Mouse (Mus musculus): Measurements from ENCODE around the gene Nfe2l2.

The Nfe2l2 gene

DNA sequence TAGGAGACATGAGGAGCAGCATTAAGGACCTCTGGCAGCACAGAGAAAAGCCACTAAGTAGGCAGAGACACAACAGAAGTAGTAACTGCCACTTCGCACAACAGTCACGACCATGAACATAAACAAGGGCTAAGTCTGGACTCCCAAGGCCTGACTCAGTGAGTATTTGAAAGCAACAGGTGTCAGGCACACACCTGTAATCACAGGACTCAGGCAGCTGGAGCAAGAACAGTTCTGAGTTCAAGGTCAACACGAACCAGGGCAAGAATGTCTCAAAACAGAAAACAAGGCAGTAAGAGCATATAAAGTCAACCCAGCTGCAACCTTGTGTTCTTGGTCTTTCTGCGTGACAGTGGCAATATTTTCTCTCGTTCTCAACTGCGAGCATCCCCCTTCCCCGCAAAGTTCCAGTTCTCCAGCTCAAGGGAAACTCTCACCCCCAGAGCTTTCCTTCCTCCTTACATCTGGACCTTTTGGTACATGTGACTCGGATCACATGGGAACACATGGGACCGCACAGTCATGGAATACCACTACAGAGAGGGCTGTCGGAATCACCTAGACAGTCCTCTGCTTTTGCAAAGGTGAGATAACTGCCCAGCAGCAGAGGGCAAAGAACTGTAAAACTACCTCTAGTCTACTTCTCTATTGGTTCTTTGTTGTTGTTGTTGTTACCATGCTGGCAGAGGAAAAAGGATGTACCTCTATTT, 17.2 kb downstream of the Nfe2l2 start:
- peak in 1 of 2 experiments; percentile 11 for DNase-seq (ENCODE audit: low spot score in 2 of 2)

DNA sequence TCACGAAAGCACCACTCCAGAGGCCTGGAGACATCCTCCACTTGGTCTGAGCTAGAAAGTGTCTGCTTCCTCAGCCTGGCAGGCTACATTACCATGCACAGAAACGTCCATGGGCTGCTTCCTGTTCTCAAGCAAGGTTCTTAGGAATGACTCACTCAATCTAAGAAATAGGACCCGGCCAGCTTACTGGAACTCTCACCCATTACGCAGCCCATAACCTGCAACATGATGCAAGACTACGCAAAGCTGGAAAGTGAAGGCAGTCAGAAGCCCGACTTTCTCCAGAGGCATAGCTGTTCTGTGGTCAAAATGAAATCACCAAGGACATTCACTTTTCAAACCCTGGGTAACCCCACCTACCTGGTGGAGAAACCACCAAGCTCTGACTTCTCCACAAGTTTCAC, 19.0 kb downstream of the Nfe2l2 start:
- DNase-seq (ENCODE audit: low spot score in 2 of 2), result peak; percentile 15 to 60

DNA sequence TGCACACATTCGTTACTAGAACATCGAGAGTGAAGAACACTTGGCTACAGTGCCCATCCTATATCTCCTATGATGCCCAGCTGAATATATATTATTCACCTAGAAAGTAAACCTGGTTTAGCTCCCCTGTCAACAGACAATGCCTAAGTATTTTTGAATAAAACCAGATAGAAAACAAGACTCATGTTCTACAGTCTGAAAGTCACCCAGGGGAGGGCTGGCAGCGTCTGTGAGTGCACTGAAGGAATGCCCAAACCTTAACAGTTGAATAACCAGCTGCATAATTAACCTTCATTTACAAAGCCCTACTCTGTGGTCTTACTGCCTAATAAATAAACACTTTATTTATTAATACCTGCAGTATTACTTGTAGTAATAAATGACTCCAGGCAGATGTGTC, 19.9 kb downstream of the Nfe2l2 start:
- peak in 1 of 2 experiments; percentile 8 for DNase-seq (ENCODE audit: low spot score in 2 of 2)

DNA sequence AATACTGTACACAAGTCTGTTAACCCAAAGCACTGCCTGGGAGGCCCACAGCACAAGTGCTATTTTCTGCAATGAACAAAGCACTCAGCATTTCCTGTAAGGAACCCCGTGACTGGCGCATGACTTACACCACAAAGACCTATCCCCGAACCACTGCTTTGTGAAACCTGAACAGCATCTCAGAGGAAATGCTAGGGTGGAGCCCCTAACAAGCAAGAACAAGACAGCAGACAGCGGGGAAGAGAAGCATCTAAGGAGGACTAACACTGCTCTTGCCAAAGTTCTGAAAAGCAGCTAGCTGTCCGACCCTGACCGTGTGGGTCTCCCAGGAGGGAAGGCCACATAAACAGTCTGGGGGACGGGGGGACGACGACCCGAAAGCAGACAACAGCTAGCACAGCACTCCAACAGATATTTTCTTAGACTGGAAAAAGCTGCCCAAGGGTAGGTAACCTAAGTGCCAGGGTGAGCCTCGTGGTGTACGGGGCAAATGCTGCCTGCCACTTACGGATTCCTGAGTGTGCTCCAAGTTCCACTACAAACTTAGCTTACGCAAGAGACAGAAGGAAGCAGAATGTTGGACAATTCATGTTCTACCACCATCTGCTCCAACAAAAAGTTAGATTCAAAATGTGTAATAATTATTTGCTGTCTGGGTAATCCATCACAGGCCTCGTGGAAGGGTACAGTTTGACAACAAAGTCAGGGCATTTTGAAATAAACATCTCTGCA, 21.3 kb downstream of the Nfe2l2 start:
- peak; percentile 69 to 77 for DNase-seq (ENCODE audit: low spot score in 2 of 2)

DNA sequence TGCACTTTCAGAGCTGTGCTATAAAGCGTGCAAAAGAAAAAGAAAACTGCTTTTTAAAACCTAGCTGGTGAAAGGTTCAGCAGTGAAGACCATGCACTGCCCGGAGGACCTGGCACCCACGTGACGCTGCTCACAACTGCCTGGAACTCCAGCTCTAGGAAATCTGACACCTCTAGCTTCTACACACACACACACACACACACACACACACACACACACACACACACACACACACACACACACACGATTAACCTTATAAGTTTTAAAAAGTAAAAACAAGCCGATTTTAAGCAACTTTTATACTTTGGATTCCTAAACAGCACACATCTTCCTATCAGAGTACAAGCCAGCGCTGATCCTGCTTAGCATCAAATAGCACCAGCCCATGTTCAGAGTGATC, 23.0 kb downstream of the Nfe2l2 start:
- DNase-seq (ENCODE audit: low spot score in 2 of 2), result peak; percentile 8 to 59

DNA sequence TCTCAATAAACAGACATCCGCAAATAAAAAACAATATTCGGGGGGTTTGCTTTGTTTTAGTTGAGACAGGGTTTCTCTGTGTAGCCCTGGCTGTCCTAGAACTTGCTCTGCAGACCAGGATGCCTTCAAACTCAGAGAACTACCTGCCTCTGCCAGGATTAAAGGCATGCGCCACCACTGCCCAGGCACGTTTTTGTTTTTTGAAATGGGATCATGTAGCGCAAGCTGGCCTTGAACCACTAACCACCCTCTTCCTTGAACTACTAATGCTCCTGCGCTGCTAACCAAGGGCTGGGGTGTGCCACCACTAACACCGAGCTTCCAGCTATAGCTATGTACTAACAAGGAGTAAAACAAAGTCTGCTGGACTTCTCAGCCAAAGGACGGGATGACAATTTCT, 24.5 kb downstream of the Nfe2l2 start:
- peak in 1 of 2 experiments; percentile 53 for DNase-seq (ENCODE audit: low spot score in 2 of 2)

DNA sequence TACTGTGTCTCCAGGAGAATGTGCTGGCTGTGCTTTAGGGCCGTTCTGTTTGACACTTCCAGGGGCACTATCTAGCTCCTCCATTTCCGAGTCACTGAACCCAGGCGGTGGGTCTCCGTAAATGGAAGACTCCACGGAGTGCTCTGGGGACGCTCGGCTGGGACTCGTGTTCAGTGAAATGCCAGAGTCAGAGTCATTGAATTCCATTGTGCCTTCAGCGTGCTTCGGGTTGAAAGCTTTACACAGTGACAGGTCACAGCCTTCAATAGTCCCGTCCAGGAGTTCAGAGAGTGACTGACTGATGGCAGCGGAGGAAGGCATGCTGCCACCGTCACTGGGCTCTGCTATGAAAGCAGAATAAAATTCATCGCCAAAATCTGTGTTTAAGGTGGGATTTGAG, 27.9 kb downstream of the Nfe2l2 start:
- no peak for DNase-seq (ENCODE audit: low spot score in 2 of 2)

DNA sequence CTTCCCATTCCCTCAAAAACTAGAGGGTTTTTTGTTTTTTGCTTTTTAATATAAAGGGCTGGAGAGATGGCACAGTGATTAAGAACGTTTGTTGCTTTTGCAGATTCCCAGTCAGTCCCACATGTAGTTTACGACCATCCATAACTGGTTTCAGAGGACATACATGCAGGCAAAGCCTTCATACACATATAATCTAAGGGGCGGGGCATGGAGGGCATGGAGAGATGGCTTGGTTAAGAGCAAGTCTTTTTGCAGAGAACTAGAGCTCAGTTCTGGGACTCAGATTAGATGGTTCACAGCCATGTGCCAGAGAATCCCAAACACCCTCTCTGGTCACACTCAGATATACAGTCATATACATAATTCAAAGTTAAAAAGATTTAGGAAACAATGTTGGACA, 31.9 kb downstream of the Nfe2l2 start:
- no peak for DNase-seq (ENCODE audit: low spot score in 2 of 2)

DNA sequence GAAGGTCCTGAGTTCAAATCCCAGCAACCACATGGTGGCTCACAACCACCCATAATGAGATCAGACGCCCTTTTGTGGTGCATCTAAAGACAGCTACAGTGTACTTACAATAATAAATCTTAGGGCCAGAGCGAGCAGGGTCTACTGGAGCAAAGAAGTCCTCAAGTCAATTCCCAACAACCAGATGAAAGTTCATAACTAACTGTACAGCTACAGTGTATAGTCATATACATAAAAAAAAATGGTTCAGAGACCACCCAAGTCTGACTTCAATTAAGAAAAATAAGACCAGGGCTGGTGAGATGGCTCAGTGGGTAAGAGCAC, 33.1 kb downstream of the Nfe2l2 start:
- no peak for DNase-seq (ENCODE audit: low spot score in 2 of 2)

DNA sequence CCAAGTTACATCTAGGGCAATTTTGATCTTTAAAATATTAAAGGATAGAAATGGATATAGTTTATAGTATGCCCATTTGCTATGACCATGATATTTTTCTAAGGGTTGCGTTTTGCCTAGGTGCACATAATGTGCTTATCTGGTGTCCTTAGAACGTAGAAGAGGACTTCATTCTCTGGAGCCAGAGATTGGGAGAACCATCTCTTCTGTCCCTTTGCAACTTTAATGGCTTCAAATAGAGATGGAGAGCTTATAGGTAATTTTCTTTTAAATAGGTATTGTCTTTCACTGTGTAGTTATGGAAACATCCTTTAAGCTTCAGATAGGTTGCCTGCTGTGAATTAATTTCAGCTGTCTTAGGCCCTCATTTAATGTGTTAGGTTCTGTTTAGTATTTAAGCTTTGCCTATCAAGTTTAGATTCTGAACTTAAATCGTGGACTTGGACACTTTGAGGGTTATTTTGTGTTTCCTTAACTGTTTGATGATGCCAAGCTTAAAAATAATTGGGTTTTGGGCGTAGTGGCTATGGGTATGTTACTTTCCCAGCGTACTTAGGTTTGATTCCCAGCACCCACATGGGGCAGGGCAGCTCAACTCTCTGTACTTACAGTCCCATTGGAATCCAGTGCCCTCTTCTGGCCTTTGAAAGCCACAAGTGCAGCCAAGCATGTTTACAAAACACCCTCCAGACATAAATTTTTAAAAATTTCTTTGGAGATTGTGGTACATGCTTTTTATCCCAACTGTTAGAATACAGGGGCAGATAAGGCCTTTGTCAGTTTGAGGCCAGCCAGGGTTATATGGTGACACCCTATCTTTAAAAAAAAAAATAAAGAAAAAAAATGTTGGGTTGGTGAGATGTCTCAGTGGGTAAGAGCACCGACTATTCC, 33.8 kb downstream of the Nfe2l2 start:
- no peak for DNase-seq (ENCODE audit: low spot score in 2 of 2)

DNA sequence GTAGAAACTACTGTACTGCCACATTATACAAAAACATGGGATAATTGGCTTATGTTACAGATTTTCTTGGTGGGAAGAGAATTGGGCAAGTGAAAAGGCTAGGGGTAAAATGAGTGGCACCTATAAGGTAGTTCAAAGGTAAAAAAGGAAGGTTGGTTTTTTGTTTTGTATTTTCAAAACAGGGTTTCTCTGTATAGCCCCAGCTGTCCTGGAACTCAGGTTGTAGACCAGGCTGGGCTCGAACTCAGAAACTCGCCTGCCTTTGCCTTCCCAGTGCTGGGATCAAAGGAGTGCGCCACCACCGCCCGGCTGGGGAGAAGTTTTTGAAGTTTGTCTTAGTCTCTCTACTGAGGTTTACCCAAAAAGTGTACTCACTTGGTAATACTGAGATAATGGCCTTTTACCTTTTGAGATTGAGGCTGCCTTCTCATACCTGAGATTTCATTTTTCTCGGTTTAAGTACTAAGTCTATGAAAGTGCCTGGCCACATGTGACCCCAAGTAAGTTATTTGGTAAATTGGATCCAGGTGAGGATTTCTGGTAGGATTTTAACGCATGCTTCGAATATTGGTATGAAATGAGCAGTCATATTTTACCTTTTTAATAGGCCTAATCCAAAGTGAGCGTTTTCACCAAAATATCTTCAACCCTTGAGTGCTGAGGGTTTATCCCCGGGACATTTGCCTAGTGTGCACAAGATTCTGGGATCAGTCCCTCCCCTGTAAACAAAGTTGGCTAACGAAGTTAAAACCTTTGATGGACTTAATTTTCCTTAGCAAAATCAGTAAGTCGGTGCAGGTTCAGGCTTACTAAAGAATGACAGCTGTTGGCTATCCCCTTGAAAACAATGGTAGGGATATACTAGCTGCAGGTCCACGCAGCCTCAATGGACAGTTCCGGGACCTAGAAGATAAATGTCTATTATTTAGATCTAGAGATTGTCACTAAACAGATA, 34.7 kb downstream of the Nfe2l2 start:
- DNase-seq (ENCODE audit: low spot score in 2 of 2), result peak in 1 of 2 experiments; percentile 70

DNA sequence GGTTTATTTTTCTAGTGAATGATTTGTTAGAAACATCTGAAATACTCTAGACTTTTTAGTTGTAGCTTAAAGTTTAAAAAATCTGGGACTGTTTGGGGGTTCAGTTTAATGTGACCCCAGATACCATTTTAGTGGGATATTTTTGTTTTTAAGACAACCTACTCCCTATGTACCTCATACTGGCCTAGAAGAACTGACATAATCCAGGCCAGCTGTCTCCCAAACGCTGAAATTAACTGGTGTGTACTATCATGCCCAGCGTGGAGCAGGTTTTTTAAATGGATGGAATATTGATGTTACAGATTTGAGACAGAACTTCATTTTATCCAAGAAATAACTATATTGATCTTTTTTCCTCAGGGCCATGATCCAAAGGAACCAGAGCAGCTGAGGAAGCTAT, 43.3 kb downstream of the Nfe2l2 start:
- DNase-seq (ENCODE audit: low spot score in 2 of 2), result no peak

DNA sequence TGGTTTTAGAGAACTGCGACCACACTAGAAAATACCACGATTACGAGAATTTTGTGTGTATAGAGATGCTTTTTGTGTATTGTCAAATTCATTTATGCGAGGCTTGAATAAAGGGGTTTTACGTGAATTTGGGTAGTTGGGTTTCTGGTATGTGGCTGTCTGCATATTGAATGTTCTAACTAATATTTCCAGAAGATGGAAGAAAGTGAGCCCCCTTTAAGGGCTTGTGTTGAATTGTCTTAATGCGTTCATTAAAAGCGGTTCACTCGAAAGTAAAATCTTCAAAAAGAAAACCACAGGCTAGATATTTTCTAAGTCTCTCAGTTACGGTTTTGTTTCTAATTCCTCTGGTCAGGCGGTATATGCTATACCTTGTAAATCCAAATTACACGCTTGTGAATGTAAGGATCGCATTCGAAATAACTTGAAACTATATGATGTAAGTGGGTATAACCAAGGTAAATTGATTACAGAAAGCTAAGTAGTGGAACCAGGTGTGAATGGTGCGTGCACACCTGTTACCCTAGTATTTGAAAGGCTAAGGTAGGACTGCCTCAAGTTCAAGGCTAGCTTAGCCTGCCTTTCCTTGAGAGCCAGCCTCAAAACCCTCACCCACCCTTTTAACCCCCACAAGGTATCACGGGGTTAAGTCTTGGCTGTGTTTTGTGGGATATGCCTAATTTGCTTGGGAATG, 44.0 kb downstream of the Nfe2l2 start:
- no peak for DNase-seq (ENCODE audit: low spot score in 2 of 2)

DNA sequence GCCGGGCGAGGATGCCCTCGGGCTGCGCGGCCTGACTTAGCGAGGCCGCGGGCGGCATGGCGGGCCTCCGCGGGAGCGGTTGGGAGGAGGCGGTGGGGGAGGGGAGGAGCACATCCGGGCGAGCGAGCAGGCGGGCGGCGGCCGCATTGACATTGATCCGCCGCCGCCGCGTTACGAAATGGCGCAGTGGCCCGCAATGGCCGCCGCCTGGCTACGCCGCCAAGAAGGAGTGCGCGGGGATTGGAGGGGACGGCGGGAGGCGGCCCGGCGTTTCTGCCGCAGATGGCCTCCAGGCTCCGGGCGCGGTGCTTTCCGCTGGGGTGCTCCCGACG, 44.8 kb downstream of the Nfe2l2 start:
- peak; percentile 91 to 97 for DNase-seq (ENCODE audit: low spot score in 2 of 2)

DNA sequence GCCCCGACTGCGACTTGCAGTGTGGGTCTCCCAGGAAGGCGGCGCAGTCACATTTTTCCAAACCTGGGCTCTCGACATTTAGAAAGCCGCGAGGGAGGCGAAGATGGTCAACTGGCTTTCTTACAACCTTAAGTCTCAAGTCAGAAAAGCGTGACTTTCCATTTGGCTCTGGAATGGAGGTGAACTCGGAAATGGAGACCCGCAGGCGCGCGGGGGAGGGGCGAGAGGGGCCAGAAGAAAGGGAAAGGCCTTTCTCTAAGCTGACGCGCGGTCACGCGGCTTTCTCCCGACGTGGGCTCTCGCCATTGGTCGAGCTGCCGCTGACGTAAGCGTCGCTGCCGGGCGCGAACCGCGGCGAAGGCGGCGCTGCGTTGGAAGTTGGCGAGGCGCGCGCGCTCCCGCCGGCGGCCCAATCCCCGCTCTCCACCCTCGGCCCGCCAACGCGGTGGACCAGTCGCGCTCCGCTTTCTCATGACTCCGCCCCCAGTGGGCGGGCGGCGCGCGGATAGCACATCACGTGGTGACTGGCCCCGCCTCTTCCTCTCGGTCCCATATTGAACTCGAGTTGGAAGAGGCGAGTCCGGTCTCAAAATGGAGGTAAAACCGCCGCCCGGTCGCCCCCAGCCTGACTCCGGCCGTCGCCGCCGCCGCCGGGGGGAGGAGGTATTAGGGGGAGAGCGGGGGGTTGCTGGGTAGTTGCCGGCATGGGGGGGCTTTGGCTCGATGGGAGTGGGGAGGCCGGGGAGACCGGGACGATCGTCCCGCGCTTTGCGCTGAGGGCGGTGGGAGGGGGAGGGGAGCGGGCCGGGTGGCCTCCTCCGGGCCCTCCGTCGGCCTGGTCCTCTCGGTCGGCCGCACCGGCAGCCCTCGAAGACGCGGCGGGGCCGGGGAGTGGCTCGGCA, 45.5 kb downstream of the Nfe2l2 start, which contains the start of gene Hnrnpa3:
TSS of gene Hnrnpa3 (plus strand) at position 535 of the 902 bp plus-strand sequence.
- DNase-seq (ENCODE audit: low spot score in 2 of 2), result peak; percentile 98

DNA sequence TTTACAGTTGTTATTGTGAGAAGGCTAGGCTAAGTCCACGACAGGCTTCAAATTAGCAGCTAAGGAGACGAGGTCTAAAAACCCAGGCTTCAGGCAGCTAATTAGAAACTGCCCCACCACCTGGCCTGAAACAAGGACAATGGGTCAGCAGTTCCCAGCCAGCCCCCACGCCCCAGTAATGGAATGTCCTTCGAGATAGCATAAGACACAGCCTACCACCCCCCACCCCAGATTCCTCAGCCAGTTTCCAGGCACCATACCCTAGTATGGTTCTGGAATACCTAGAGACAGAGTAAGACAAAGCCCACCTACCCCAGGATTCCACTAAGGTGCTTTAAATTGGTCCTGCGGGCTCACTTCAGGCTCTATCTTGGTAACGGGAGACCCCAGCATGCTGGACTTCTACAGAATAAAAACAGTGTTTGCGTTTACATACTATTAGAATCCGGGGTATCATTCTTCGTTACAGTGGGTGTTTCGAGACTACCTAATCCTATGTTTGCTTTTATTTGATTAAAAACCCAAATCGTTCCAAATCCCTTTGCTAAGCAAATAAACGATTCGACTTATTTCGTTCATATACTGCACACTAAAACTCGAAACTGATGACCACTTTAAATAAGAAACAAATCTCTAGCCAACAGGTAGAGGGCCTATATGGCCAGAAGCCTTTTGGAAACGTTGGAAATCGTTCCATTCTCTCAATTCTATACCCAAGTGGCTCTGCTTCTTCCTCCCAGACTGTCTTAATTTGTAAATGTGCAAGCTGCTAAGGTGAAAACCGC, 46.3 kb downstream of the Nfe2l2 start:
- peak in 1 of 2 experiments; percentile 68 for DNase-seq (ENCODE audit: low spot score in 2 of 2)

DNA sequence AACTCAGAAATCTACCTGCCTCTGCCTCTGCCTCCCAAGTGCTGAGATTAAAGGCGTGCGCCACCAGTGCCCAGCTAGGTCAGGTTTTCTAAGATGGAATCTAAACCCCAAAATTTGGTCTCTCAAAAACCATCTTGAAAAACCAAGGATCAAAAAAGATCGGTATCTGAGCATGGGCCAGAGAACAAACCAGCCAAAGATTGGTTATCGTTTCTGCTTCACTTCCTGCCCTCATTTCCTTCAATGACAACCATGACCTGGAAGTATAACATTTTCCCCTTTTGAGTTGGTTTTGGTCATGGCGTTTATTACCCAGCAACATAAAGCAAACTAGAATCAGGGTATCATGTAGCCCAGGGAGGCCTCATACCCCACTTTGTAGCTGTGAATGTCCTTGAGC, 47.5 kb downstream of the Nfe2l2 start:
- no peak for DNase-seq (ENCODE audit: low spot score in 2 of 2)

DNA sequence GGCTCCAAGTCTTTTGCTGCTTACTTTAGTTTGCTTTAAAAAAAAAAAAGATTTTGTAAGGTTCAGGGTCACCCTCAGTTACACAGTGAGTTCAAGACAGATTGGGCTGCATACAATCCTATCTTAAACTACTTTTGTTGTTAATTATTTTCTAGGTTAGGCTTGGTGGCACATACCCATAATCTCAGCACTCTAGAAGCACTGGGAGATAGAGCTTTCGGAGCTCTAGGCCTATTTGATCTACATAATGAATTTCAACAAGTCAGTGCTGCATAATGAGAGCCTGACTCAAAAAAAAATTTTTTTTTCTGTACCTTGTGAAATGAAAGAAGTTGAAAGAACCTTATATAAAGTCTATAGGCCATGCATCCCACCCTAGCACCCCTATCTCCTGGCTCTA, 49.8 kb downstream of the Nfe2l2 start:
- DNase-seq (ENCODE audit: low spot score in 2 of 2), result no peak

DNA sequence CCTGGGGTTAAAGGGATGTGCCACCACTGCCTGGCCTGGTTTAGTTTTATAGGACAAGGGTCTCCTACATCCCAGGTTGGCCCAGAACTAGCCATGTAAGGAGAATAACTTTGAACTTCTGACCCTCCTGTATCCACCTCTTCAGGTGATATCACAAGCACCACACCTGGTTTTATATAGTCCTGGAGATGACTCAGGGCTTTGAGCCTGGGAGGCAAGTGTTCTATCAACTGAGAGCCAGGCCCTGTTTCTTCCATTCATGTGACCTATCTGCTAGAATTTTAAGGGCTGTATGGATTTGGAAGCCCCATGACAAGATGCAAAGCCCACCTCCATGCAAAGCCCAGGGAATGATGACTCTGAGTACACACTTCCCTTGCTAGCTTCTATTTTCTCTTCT, 51.3 kb downstream of the Nfe2l2 start:
- no peak for DNase-seq (ENCODE audit: low spot score in 2 of 2)

Measured in spleen, postnatal 4 days (tissue).